Mouse (Mus musculus) CH12.LX (cell line): ENCODE measurements around the gene Nav1. TPM values are rescaled to one million over a fixed set of nuclear protein-coding genes. Genes with fewer than 3 reads are reported as not detected.

Source experiments
- DNase-seq: peaks from one replicate; pipeline ENCODE4 v3.0.0-alpha.2; 2013; ENCODE audit errors: extremely low read depth
- H3K27ac ChIP-seq: 2 replicates; pipeline ENCODE4 v1.5.1; 2012; ENCODE audit warnings: low read depth, mild to moderate bottlenecking, control low read depth, moderate library complexity; ENCODE audit not compliant: insufficient read depth
- H3K27me3 ChIP-seq: replicated peaks from 2 replicates; pipeline ENCODE3; 2012; ENCODE audit warnings: inconsistent platforms
- H3K36me3 ChIP-seq, 2 experiments: replicated peaks in 1 of 2; 2 replicates each; pipeline versions ENCODE3 to v1.6.1; 2012; ENCODE audit warnings: inconsistent platforms in 1 of 2, low read length in 1 of 2, mild to moderate bottlenecking in 1 of 2, mixed read lengths in 1 of 2, moderate library complexity in 1 of 2; ENCODE audit not compliant: control insufficient read depth in 1 of 2, insufficient read depth in 1 of 2
- H3K4me1 ChIP-seq, 2 experiments: 2 replicates each; pipeline ENCODE4 v1.6.1; 2012; ENCODE audit warnings: inconsistent platforms in 1 of 2, moderate library complexity in 1 of 2; ENCODE audit not compliant: insufficient read depth in 2 of 2, control insufficient read depth in 1 of 2
- H3K4me2 ChIP-seq: 2 replicates; pipeline ENCODE4 v1.6.1; 2012; ENCODE audit warnings: low read depth, mild to moderate bottlenecking, control low read depth; ENCODE audit not compliant: poor library complexity, insufficient read depth, severe bottlenecking
- H3K4me3 ChIP-seq, 3 experiments: fragments of 150-350 bp in 1 of 3; sonication (generic) in 1 of 3; replicated peaks in 1 of 3; 2 replicates each; pipeline versions ENCODE3 to v1.5.1; 2011 to 2012; ENCODE audit warnings: low read depth in 2 of 3, low read length in 2 of 3, mild to moderate bottlenecking in 2 of 3, moderate library complexity in 2 of 3, control low read depth in 1 of 3, improper control_type of control experiment in 1 of 3, inconsistent platforms in 1 of 3, mixed read lengths in 1 of 3; ENCODE audit not compliant: poor library complexity in 1 of 3
- H3K79me2 ChIP-seq: replicated peaks from 2 replicates; pipeline ENCODE4 v1.6.1; 2012; ENCODE audit warnings: mild to moderate bottlenecking, moderate library complexity; ENCODE audit not compliant: control insufficient read depth, poor library complexity, insufficient read depth, severe bottlenecking; ENCODE audit errors: extremely low read depth
- H3K9ac ChIP-seq: 2 replicates; pipeline ENCODE4 v1.6.1; 2012; ENCODE audit warnings: low read depth, mild to moderate bottlenecking, control low read depth, moderate library complexity; ENCODE audit not compliant: insufficient read depth
- H3K9me3 ChIP-seq: replicated peaks from 2 replicates; pipeline ENCODE3; 2012; ENCODE audit warnings: low read length, inconsistent platforms, mixed read lengths
- CHD2 ChIP-seq: IDR thresholded peaks from 2 replicates; pipeline ENCODE4 v1.6.1; 2011; ENCODE audit warnings: low read length, improper control_type of control experiment
- E2F4 ChIP-seq: IDR thresholded peaks from 2 replicates; pipeline ENCODE4 v1.6.1; 2011; ENCODE audit warnings: low read depth, low read length, improper control_type of control experiment; ENCODE audit not compliant: insufficient replicate concordance
- ELF1 ChIP-seq: IDR thresholded peaks from 2 replicates; pipeline ENCODE4 v1.6.1; 2014; ENCODE audit warnings: low read depth, mild to moderate bottlenecking, inconsistent platforms, low read length, improper control_type of control experiment
- JUN ChIP-seq: IDR thresholded peaks from 2 replicates; pipeline ENCODE4 v1.6.1; 2011; ENCODE audit warnings: low read depth, mild to moderate bottlenecking, low read length, improper control_type of control experiment, moderate library complexity; ENCODE audit not compliant: insufficient read depth
- MAFK ChIP-seq: IDR thresholded peaks from 2 replicates; pipeline ENCODE4 v1.6.1; 2011; ENCODE audit warnings: low read length, improper control_type of control experiment; ENCODE audit not compliant: insufficient replicate concordance
- MYC ChIP-seq: IDR thresholded peaks from 2 replicates; pipeline ENCODE4 v1.6.1; 2011; ENCODE audit warnings: low read depth, mild to moderate bottlenecking, improper control_type of control experiment, low read length
- NELFE ChIP-seq: IDR thresholded peaks from 2 replicates; pipeline ENCODE4 v1.6.1; 2011; ENCODE audit warnings: low read depth, low read length, improper control_type of control experiment
- NRF1 ChIP-seq: IDR thresholded peaks from 2 replicates; pipeline ENCODE4 v1.6.1; 2014; ENCODE audit warnings: low read depth, mild to moderate bottlenecking, inconsistent platforms, low read length, improper control_type of control experiment, moderate library complexity
- RAD21 ChIP-seq: IDR thresholded peaks from 2 replicates; pipeline ENCODE4 v1.6.1; 2011; ENCODE audit warnings: low read depth, mild to moderate bottlenecking, low read length, improper control_type of control experiment, moderate library complexity
- UBTF ChIP-seq: IDR thresholded peaks from 2 replicates; pipeline ENCODE4 v1.6.1; 2012; ENCODE audit warnings: low read depth, mild to moderate bottlenecking, inconsistent platforms, low read length, improper control_type of control experiment, moderate library complexity
- USF1 ChIP-seq: IDR thresholded peaks from 2 replicates; pipeline ENCODE4 v1.6.1; 2014; ENCODE audit warnings: low read depth, mild to moderate bottlenecking, inconsistent platforms, low read length, improper control_type of control experiment
- ZMIZ1 ChIP-seq: IDR thresholded peaks from 2 replicates; pipeline ENCODE4 v1.6.1; 2012; ENCODE audit warnings: low read depth, mild to moderate bottlenecking, inconsistent platforms, low read length, improper control_type of control experiment
- dilution Hi-C: fragments of 300-500 bp; cut with MboI; formaldehyde crosslinking; loops from 2 replicates; pipeline ENCODE4 v1.14.3; 2020; ENCODE audit warnings: low sequenced_read_pairs; ENCODE audit not compliant: extremely low pct_unique_long_range_greater_than_20kb, extremely low pct_ligation_motif_present
- in situ Hi-C: fragments of 300-500 bp; cut with MboI; formaldehyde crosslinking; loops from 3 replicates; pipeline ENCODE4 v1.14.3; 2019; ENCODE audit warnings: low sequenced_read_pairs, low pct_ligation_motif_present, low pct_unique_long_range_greater_than_20kb, mixed read lengths
- polyA plus RNA-seq: library from polyadenylated mRNA; unstranded; fragments of >175 nt; gene quantifications from 2 replicates; pipeline ENCODE4 v1.2.1, GENCODE M21; 2012; ENCODE audit warnings: low read depth; ENCODE audit not compliant: insufficient read length
- total RNA-seq, 2 experiments: library from RNA; depleted of rRNA; stranded (reverse); fragments of 300-350 nt in 1 of 2; fragments of >200 nt in 1 of 2; gene quantifications; 2 replicates each; pipeline ENCODE4 v1.2.3; 2012 to 2014

Gene Nav1
- total and polyA plus RNA-seq, 3 experiments, result 0.21 to 0.56 TPM; not detected in 1

DNA sequence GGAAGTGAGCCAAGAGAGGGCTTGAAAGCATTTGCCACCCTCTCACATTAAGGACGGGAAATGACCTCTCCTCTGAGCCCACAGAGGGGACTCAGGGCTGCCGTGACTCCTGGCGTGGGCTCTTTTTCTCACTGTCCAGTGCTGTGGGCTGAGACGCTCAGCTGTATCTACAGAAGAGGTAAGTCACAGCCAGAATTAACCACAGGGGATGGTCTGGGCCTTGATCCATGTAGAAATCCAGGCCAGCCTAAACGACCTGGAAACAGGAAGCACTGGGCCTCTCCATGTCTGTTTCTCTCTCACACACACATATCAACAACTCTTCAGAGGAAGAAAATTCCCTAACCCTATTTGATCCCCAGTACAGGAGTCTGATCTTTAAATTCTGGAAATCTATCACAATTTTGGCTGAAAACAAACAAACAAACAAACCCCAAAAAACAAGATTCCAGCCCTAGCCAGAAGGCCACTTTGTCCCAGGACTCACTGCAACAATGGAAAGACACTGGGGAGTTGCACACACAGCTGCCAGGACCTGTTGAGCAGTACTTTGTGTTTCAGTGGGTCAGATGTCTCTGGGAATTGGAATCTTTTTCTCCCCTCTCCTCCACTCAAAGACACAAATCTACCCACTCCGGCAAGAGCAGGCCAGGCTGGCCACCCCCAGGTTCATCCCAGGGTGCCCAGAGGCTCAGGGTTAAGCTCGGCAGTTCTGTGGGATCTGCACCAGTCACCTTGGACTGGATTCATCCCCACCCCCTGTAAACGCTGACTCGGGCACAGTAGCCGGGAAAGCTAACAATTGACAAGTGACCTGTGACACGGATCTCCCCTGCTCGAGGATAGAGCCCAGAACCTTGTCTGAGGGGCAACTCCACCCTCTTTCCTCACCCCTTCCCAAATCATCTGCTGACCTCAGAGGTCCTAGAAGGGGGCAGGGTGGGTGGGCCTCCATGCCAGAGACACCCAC, 64.0 kb downstream of the Nav1 start:
- in situ Hi-C loops (loop anchor here (5.0 kb wide), 1 partner anchor 91 kb away; no protein-coding TSS in a partner anchor), dilution Hi-C loops (no loop called here)

DNA sequence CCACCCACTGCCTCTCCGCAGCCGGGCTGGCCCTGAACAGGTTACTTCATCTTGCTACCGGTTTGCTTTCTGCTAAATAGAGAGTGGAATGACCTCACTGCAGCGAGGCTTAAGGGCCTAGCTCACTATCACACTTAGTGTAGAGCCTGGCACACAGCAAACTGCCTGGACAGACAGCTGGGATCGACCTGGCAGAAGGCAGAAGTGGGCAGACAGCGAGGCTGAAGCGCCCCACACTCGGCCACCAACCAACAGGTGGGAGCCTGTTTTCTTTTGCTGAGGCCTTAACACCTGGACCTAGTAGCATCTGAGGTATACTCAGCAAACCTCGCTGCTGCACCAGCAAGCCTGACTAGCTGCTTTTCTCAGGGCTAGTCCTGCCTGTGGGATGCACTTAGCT, 65.0 kb downstream of the Nav1 start:
- Histone ChIP-seq H3K27me3 (peaks cover 19% of the 10 kb centered on the region), H3K9ac (no peak overlapping the region), H3K4me1 (peaks cover 3 to 23% of the 10 kb centered on the region in 2 experiments; a peak in 3 of 4 replicates), H3K4me3 (no peak overlapping the region), H3K27ac (no peak overlapping the region), H3K36me3 (no peaks in the 10 kb centered on the region), H3K4me2 (no peak overlapping the region)
- in situ Hi-C loops, result loop anchor here (5.0 kb wide), 1 partner anchor 90 kb away; no protein-coding TSS in a partner anchor
- dilution Hi-C loops, result no loop called here
- DNase-seq, result no peak
- TF ChIP-seq NELFE (no peak), CHD2 (no peak), E2F4 (no peak), RAD21 (no peak), MAFK (no peak), MYC (no peak), USF1 (no peak), NRF1 (no peak), JUN (no peak), ZMIZ1 (no peak), UBTF (no peak)
- TF ChIP-seq, all 38 proteins: peak for 0
- H3K79me2 ChIP-seq, result no peaks in the 10 kb centered on the region
- no peaks in the 10 kb centered on the region for H3K9me3 ChIP-seq

More for the DNA sequence above, 64.0 kb downstream of the Nav1 start:
- Histone ChIP-seq H3K4me1 (peaks cover 0 to 12% of the 10 kb centered on the region in 2 experiments; a peak in 2 of 4 replicates), H3K4me3 (no peak overlapping the region), H3K4me2 (no peak overlapping the region), H3K27me3 (peaks cover 27% of the 10 kb centered on the region), H3K27ac (no peak overlapping the region), H3K36me3 (no peaks in the 10 kb centered on the region), H3K9ac (no peak overlapping the region), H3K79me2 (no peaks in the 10 kb centered on the region), H3K9me3 (no peaks in the 10 kb centered on the region)
- TF ChIP-seq ELF1, result no peak
- DNase-seq, result no peak
